Mouse (Mus musculus) midbrain, embryonic 13.5 days (tissue): ENCODE results near the gene Mpz. TPM values are rescaled to one million over a fixed set of nuclear protein-coding genes. Genes with fewer than 3 reads are reported as not detected.

Source experiments
- polyA plus RNA-seq: library from polyadenylated mRNA; unstranded; fragments of >200 nt; fragmentation: Nextera tagmentation; extraction: Ambion mirVana; gene quantifications from 2 replicates; pipeline ENCODE4 v1.2.1, GENCODE M21; 2015

The Mpz gene
- polyA plus RNA-seq, 1 experiment from 2014 or later, result 0.20 TPM

Other genes with a start within 250 kb of the Mpz start
- gene Fcrlb, start 237.8 kb upstream of the Mpz start, polyA plus RNA-seq, result 0.16 and 0.26 TPM in 2 replicates
- not detected in 2 replicates for gene Fcrla, start 223.1 kb upstream of the Mpz start, polyA plus RNA-seq
- gene Fcgr2b, start 174.2 kb upstream of the Mpz start, polyA plus RNA-seq, result 0.37 and 0.57 TPM in 2 replicates
- gene Fcgr4, start 131.8 kb upstream of the Mpz start, polyA plus RNA-seq, result 0.15 TPM in 1 of 2 replicates, not detected in the other
- 4.8 and 6.0 TPM in 2 replicates for gene Fcgr3, start 85.8 kb upstream of the Mpz start, polyA plus RNA-seq
- gene Cfap126, start 36.8 kb upstream of the Mpz start, polyA plus RNA-seq, result 2.0 and 3.7 TPM in 2 replicates
- gene Sdhc, start 108 bp upstream of the Mpz start, polyA plus RNA-seq, result 260 and 273 TPM in 2 replicates
- 17.0 and 23.0 TPM in 2 replicates for gene Pcp4l1, start 45.6 kb downstream of the Mpz start, polyA plus RNA-seq
- gene Nr1i3, start 63.3 kb downstream of the Mpz start, polyA plus RNA-seq, result 0.30 and 0.42 TPM in 2 replicates
- 33.5 and 37.9 TPM in 2 replicates for gene Tomm40l, start 71.8 kb downstream of the Mpz start, polyA plus RNA-seq
- gene Apoa2, start 74.3 kb downstream of the Mpz start, polyA plus RNA-seq, result 2.6 and 5.1 TPM in 2 replicates
- 20.2 and 20.8 TPM in 2 replicates for gene Fcer1g, start 83.7 kb downstream of the Mpz start, polyA plus RNA-seq
- 6.5 and 7.4 TPM in 2 replicates for gene Adamts4, start 99.7 kb downstream of the Mpz start, polyA plus RNA-seq
- gene Ndufs2, start 100.7 kb downstream of the Mpz start, polyA plus RNA-seq, result 231 and 234 TPM in 2 replicates
- gene B4galt3, start 119.6 kb downstream of the Mpz start, polyA plus RNA-seq, result 99.0 and 99.8 TPM in 2 replicates
- gene Ppox, start 130.5 kb downstream of the Mpz start, polyA plus RNA-seq, result 56.0 and 56.4 TPM in 2 replicates
- gene Usp21, start 137.3 kb downstream of the Mpz start, polyA plus RNA-seq, result 112 and 121 TPM in 2 replicates
- gene Ufc1, start 144.3 kb downstream of the Mpz start, polyA plus RNA-seq, result 112 and 126 TPM in 2 replicates
- gene Dedd, start 178.4 kb downstream of the Mpz start, polyA plus RNA-seq, result 54.3 and 56.9 TPM in 2 replicates
- gene Nit1, start 194.9 kb downstream of the Mpz start, polyA plus RNA-seq, result 57.5 and 61.3 TPM in 2 replicates
- 166 and 177 TPM in 2 replicates for gene Pfdn2, start 195.0 kb downstream of the Mpz start, polyA plus RNA-seq
- 4.2 and 4.6 TPM in 2 replicates for gene Klhdc9, start 210.1 kb downstream of the Mpz start, polyA plus RNA-seq
- 0.70 and 0.97 TPM in 2 replicates for gene Nectin4, start 219.4 kb downstream of the Mpz start, polyA plus RNA-seq
- gene Arhgap30, start 238.2 kb downstream of the Mpz start, polyA plus RNA-seq, result 0.63 TPM in 2 replicates